Mouse (Mus musculus): ENCODE measurements around the gene Ctnnbl1.

Ctnnbl1 gene

DNA sequence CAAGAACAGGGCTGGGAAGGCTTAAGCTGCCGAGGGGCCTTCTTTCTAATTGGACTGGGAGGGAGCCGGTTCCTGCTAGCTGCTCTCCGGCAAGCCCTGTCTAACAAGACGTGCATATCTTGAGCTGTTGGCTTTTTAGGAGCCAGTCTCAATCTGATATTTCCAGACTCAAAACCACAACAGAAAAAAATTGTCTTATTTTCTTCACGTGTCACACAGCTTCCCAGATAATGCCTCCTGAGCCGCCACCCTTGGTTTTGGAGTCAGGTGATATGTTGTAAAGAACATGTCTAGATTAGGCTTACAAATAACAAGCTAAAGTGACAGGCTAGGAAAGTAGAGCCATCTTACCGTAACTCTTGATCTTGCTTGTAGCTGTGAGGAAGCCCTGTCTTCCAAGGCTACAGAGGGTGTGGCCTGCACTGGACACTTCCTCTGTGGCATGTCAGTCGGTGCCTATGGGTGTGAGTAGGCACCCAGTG, 56.7 kb downstream of the Ctnnbl1 start:
- DNase-seq (ENCODE audit: low spot score) = no peak

DNA sequence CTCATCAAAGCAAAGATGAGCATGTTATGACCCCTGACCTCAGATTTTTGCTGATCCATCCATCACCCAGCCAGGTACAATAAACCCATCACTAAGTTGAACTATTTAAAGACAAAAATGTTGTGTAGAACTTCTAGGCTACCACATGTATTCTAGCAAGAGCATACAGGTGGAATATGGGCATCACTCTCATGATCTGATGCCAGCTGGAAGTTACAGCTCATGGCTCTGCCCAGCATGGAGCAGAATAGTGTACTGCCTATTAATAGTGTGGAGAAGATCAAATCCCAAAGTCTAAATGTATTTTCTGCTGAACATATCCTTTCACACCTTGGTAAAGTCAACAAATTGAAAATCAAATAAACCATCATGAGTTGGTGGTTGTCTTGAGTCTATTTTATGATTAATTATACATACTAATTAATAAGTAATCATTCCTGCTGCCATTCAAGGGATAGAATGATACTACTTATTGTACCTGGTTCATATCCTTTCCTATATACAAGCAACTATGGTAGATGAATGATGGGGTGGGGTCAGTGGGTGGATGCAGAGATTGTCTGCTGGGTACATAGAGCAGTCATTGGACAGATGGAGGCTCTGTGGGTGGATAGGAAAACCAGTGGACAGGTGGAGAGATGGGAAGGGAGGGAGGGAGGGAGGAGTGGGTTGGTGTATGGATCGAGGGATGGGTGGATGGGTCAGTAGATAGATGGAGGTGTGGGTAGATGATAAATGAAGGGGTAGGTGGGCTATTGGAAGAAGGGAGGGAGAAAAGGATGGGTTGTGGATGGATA, 58.6 kb downstream of the Ctnnbl1 start:
- no peak for DNase-seq (ENCODE audit: low spot score)

DNA sequence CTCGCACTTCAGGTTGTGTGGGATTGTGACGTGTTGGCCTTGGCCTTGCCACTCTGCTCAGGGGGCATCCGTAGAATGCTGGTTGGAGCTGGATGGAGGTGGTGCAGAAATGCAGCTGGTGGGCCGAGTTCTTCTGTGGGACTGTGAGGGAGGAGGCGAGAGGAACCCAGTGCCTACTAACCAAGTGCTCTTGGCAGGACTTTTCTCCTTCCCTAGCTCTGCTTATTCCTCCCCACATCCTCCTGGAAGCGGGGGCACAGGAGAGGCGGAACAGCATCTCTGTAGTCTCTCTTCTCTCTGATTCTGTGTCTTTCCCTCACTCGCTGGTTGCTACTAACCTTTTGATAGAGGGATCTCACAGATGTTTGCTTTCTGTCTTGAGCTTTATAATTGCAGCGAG, 62.3 kb downstream of the Ctnnbl1 start:
- no peak for DNase-seq (ENCODE audit: low spot score)

DNA sequence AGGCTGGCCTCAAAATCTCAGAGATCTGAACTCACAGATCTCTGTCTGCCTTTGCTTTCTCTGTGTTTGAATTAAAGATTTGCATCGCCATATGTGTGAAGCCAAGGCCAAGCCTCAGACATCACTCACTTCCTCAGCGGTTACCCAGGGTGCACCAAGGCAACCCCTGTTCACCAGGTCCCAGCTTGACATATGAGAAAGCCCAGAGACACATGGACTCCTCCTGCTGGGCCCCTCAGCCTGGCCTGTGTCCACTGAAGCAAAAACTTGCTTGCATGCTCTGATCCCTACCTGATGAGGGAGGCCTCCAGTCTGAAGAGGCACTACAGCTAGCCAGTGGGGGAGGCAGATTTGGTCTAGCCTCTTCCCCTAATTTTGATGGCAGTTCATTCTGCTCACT, 63.1 kb downstream of the Ctnnbl1 start:
- DNase-seq (ENCODE audit: low spot score) = no peak

DNA sequence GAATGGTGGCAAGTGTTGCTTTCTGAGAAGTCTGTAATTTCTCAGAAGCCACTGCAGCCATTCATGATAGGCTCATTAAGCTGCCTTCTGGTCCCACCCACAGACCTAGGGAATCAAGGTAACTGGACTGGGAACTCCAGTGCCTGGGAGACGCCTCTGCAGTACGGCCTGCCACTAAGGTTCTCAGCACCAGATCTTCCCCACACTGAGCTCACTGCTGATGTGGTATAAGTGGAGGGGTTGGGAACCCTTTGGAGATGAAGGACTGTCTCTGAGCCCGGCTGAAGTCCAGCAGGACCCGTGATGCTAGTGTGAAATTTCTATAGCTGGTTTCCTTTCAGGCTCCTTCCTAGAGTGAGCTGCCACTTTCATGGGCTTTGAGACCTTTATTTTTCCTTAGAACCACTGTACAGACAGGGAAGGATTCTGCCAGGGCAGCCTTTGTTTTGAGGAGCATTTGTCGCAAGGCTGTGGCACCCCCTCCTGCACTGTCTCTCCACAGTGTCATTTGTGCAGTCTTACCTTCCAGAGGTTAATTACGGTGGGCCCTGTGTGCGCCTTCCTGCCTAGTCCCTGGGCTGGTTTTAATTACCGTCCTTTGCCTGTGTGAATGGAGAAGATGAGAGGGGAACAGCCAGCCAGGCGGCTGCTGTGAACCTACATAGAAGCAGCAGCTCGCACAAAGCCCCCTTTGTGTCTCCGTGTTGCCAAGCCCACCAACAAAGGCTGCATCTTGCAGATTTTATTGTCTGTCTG, 63.7 kb downstream of the Ctnnbl1 start:
- no peak for DNase-seq (ENCODE audit: low spot score)

DNA sequence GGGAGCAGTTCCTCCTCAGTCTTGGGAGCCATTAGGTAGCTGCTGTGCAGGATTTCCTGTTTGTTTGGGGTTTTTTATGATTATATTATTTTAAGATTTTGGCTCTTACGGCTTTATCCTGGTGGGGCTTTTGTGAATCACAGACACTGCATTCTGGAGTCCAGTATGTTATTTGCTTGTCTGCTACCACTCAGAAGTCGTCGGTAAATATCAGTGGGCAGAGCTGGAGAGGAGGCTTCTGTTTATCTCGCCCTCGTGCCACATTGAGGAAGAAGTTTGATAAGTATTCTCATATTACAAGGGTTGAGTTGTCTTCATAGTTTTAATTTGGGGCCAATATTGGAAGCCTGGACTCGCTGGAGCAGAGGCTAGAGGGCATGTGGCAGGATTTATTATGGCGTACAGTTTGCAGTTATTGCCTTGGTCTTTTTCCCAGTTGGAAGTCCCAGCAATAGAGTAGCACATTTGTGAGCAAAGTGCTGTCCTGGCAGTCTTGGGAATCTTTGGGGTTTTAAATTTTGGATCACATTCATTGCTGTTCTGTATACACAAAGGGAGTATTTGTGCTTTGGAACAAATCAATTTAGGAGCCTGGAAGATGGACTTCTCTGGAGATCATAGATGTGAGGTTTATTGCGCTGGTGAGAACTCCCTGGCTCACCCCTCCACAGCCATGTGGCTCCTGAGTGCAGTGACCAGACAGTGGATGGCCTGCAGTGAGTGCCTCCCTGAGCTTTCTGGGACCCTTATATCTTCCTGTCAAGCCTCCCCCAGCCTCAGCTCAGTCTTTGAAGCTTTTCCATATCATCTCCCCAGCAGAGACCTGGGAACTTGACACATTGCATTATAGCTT, 64.5 kb downstream of the Ctnnbl1 start:
- DNase-seq (ENCODE audit: low spot score) = no peak

DNA sequence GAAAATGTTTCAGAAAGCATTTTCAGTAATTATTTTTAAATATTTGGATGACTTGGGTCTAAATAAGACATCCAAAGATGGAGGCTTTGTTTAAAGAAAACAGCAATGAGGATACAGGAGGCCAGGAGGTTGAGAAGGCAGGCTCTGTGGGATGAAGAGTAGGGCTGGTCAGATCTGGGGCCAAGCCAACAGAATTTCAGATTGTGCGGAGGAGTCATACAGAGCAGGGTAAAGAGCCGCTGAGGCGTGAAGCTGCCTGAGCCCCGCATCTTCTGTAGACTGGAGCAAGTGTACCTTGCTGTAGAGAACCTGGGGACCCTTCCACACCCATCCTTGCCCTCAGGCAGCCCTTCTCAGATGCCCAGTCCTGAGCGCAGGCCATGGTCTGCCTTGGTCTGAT, 65.5 kb downstream of the Ctnnbl1 start:
- no peak for DNase-seq (ENCODE audit: low spot score)

DNA sequence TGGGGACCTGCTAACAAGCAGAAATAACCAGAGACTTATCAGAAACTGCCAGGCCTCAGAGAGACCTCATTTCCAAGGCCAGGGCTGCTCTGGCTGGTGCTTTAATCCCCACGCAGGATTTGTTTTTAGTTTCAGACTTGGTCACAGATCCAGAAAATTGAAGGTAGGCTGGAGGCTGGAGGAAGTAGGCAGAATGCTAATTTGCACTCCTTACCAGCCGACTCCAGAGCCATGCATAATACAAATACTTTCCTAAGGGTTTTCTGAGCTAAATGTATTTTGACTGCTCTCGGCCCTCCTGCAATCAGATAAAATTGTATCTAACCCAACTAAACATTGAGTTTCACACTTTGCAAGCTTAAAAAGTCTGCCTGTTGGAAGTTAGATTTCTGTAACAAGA, 67.2 kb downstream of the Ctnnbl1 start:
- DNase-seq (ENCODE audit: low spot score) = no peak

DNA sequence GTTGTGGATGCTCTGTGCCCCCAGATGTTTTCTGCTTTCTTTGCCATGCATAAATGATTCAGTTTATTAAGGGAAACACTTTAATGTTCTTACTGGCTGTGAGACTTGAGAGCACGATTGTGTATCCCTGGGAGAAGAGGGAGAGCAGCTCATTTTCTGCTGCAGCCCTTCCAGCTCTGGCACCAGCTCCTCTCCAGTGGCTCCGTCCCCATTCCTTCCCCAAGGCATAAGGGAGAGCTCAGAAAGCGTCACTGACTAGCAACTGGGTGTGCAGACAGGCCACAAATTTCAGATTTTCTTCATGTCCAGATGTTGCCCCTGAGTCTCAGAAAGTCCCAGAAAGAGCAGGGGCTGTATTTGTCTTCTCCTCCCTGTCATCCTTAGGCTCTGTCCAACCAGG, 67.9 kb downstream of the Ctnnbl1 start:
- DNase-seq (ENCODE audit: low spot score) = no peak

DNA sequence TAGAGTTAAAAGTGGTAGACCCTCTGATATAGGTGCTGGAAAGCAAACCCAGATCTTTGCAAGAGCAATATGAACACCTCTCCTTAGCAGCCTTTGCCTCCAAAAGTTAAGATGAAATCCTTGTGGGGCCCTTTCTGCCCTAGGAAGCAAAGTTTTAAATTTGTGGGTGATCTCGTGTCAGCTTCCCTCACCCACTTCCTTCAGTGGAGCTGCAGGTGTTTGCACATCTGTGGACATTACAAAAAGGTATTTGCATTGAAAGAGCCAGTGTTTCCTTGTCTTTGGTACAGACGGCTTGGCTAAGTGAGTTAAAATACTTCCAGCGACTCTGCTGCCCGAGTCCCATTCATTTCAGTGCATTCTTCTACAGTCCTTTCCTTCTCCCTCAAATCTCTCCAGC, 69.9 kb downstream of the Ctnnbl1 start:
- no peak for DNase-seq (ENCODE audit: low spot score)

DNA sequence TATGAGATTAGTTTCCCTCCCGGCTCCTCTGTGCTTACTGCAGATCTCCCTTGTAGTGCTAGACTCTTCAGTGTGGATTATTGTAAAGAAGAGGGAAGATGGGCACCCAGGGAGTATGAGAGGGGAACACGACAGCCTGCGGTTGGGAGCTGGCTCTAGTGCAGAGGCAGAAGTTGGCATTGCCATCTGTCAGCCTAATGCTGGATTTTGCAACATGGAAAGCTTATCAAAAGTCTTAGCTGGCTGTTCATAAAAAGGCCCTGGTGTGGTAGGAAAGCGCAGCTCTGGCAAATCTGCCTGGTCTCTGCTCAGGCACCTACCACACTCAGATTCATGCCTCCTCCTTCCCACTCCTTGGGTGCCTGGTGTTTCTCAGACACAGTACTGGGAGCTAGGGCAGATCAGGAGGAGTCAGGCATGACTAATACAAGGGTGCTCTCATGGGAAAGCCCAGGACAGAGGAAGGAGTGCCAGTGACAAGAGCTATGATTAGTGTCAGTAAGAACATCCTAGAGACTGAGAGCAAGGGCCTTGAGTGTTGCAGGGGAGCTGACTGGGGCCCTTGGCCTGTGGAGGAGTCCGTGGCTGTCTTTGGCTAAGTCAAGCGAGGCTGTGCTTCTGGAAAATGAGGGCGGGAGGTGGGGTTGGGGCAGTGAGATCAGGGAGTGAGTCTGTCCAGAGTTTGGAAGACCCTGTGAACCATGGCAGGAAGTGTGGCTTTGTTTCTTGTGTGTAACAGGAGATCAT, 70.6 kb downstream of the Ctnnbl1 start:
- DNase-seq (ENCODE audit: low spot score) = no peak

DNA sequence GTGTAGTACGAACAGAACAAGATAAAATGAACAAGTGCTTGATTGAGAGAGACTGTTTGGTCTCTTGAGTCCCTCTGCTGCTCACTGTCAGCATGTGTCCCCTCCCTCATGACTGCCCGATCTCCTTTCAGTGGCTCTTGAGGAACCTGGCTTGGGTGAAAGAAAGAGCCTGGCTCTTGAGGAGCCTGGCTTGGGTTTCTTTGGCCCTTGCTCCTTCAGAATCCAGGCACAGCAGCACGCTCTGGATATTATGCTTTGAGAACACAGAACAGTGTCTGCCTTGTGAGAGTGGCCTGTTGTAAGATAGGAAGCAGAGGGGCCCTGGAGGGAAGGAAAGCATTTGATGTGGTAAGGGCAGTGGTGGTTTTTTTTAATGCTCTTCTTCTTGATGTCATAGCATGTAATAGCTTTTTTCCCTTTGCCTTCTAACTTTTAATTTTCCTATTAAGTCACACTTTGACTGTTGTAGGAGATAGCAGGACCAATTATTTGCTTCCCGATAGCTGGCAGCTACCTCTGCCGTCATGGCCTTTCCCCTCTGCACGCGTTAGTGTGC, 71.2 kb downstream of the Ctnnbl1 start:
- DNase-seq (ENCODE audit: low spot score) = no peak

DNA sequence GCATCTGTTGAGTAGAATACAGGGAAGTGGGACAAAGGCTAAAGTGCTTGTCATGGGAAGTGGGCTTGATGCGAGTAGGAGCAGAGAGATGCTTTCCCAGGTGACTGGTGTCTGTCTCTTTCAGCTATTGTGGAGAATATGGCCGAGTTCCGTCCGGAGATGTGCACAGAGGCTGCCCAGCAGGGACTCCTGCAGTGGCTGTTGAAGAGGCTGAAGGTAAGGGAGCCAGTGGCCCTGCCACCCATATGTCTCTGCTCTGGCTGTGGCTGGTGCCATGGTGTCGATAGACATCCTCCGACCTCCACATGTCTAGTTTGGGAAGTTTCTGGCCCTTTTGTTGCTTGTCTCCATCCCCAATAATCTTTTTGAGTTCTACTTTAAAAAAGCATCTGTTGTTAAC, 72.1 kb downstream of the Ctnnbl1 start:
- DNase-seq (ENCODE audit: low spot score) = no peak

DNA sequence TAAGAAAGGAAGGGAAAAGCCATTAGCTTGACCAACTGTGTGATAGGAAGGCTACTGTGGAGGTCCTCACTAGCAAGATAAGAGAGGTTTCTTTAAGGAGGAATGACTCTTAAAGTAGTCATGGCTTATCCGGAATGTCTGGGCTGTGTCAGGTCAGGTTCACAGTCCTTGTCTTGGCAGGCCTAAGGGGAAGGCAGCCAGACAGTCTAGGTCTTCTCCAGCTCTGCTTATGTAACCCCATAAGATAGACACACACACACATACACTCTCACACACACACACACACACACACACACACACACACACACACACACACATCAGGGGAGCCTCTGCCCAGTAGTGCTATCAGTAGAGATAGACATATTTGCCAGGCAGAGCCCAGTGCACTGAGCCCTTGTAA, 73.5 kb downstream of the Ctnnbl1 start:
- no peak for DNase-seq (ENCODE audit: low spot score)

DNA sequence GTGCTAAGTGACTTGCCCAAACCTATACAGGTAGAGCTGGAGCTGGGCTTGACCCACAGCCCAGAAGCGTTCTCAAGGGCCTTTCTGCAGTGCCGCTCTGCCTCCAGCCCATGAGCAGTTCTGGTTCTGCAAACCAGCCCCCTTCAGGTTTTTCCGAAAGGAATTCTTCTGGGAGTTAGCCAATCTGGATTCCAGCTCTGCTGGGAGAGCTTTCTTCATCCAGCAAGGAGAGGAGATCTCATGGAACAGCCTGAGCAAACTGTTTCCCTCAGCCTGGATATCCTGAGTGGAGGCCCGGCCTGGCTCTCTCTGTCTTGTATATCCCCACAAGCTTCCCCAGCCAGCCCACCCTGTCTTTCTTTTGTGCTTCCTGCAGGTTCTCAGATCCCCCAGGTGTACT, 75.9 kb downstream of the Ctnnbl1 start:
- DNase-seq (ENCODE audit: low spot score) = no peak

DNA sequence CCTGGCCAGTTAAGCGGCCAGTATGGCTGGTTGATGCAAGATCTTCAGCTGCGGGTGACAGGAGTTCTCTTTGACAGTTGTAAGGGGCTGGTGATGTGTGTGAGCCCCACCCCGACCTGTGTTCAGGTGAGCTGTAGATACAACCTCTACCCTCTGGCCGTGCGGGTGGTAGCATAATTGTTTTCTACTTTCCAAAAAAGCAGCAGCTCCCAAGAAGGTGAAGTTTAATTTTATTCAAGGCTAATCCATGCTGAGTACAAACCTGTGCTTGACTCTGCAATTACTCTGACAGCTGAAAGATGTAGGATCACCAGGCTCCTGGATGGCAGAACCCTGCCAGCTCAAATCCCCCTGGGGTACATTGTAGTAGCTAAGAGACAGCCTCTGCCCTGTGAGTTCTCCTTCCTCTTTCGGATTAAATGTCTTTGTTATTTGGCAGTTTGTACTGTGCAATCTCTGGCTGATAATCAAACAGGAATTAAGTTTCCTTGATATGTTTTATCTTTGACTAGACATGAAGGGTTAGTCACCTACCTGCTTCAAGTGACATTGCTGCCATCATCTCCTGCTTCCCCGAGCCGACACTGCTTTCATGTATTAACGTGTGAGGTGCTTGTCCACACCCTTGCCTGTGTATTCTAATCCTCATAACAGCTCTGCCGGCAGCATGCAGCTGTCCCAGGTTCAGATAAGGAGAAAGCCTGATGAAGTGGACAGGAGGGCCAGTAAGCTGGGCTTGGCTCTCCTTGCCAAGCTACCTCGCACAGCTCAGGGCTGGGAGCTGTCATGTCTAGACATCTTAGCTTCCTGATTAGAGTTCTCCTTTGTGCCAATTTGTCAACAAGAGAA, 77.1 kb downstream of the Ctnnbl1 start:
- no peak for DNase-seq (ENCODE audit: low spot score)

DNA sequence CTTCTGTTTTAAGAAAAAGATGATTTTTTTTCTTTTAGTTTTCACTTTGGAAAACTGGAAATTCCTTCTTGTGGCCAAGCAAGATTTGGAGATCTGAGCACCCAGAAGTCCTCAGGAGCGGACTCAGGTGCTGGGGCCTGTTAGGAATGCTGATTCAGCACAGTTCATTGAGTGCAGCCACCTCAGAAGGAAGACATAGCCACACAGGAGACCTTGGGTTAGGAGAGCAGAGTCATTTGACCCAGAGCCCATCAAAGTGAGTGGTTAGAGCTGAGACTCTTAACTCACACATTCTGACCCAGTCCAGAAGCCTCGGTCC, 77.7 kb downstream of the Ctnnbl1 start:
- no peak for DNase-seq (ENCODE audit: low spot score)

DNA sequence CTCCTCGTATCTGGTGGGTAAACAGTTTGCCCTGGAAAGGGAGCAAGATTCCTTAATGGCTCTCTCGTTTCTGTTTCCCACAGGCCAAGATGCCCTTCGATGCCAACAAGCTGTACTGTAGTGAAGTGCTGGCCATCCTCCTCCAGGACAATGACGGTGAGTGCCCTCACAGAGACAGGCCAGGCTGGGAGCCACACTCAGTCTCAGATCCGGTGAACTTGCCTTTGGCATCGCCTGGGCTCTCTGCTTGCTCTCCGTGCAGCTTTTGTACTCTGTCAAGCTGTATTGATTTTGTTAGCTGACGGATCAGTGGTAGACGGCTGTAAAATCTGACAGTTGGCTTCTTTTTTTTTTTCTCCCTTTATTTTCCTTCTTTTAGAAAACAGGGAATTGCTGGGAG, 80.5 kb downstream of the Ctnnbl1 start:
- no peak for DNase-seq (ENCODE audit: low spot score)

DNA sequence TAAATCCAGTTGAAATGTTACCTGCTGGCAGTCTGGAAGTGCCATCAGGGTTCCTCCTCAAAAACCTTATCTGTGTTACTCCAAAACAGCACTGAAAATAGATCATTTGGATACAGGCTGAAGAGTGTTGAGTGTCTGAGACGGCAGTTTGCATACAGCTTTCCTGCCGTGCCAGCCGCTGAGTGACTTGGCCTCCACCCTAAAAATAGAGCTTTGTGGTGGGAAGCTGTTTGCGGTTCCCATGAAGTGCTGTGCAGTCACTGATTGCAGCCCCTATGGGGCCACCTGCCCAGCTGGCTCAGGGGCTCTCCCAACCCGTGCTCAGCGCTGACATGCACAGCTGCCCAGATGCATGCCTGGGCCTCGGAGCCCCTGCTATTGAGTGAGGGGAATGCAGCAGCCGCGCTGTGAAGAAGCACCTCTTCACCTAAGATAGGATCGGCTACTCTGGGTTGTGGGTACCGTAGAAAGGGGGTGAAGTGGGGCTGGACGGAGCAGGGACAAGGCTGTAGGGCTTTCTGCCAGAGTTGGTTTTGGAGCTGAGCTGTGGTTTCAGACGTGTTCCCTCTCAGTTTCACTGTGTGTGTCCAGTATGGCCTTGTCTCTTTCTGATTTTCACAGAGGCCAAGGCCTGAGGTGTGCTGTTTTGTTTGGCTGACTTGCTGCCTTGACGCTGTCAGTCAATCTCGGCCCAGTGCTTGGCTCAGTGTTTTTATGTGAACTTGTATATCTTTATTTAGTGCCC, 81.5 kb downstream of the Ctnnbl1 start:
- DNase-seq (ENCODE audit: low spot score) = no peak

DNA sequence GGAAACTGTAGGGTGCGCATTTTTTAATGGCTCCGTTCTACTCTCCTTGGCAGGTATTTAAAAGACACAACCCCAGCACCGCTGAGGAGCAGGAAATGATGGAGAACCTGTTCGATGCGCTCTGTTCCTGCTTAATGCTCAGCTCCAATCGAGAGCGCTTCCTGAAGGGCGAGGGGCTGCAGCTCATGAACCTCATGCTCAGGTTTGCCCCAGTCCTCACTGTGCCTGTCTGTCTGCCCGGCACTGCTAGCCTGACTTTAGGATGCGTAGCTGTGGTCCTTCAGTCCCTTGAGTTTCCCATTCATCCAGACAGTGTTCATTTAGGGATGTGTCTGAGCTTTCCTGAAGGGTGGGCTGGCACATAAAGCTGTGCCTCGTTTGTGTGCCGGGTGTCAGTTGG, 82.2 kb downstream of the Ctnnbl1 start:
- DNase-seq (ENCODE audit: low spot score) = no peak

Data from urinary bladder, postnatal 25 days (tissue).